Mouse (Mus musculus) thymus, adult 2 months (tissue): ENCODE data around the gene Coq2.

ENCODE experiments used
- CTCF ChIP-seq: fragments of 200-500 bp; IDR thresholded peaks from 2 replicates; pipeline ENCODE4 v1.5.1; 2012; ENCODE audit warnings: mild to moderate bottlenecking, control low read depth, low read length, moderate library complexity, borderline replicate concordance; ENCODE audit not compliant: control insufficient read depth, poor library complexity, insufficient read depth; ENCODE audit errors: extremely low read depth
- POLR2A ChIP-seq: fragments of 200-500 bp; IDR thresholded peaks from 2 replicates; pipeline ENCODE4 v1.6.1; 2012; ENCODE audit warnings: mild to moderate bottlenecking, low read length, control low read depth, moderate library complexity; ENCODE audit not compliant: control insufficient read depth, poor library complexity, insufficient read depth; ENCODE audit errors: extremely low read depth

DNA sequence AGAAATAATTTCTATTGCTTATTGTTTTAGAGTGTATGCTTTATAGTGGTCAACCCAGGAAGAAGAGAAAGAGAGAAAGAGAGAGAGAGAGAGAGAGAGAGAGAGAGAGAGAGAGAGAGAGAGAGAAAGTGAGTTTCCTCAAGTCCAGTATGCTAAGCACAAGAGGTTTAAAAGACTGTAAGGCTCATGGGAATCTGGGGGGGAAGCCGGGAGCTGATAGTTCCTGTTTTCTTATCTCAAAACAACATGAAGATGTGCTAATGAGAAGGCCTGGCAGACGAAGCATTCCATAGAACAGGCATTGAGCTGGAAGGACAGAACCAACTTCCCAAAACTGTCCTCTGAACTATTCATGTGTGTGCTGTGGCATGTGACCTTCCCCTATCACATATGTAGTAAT lies 22.9 kb upstream of the Coq2 start:
- no peak for TF ChIP-seq CTCF
- TF ChIP-seq POLR2A, result no peak
